Mouse (Mus musculus): Measurements from ENCODE around the gene Rptor. TPM values are rescaled to one million over a fixed set of nuclear protein-coding genes. Genes with fewer than 3 reads are reported as not detected.
"Not testable (repeated sequence)": the region's sequence is repeated elsewhere in the genome, so short reads cannot be mapped to it uniquely, and the experiment has no call there.

Gene Rptor
- polyA plus RNA-seq, 1 experiment: 35.2 TPM

DNA sequence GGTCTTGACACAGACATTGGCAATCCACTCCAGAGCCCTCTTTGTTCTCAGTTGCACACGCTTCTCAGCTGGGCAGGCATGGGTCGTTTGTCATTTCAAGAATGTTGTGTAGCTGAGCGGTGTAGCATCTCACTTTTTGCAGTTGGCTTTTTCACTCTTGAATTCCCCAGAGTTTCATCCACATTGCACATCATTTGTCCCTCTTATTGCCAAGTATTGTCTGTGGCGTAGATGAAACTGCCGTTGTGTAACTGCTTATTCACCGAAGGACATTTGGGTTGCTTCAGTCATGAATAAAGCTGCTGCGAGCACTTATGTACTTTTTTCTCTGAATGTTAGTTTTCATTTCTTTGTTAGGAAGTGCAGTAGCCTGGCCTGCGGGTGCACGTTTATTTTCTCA, 37.8 kb downstream of the Rptor start:
- H3K27ac ChIP-seq (ENCODE audit: insufficient read depth, low read length): no peak overlapping the region

GRCm38 (mm10) chr11:119641831-119642381, 39.2 kb downstream of the Rptor start:
- H3K4me1 ChIP-seq (ENCODE audit: control insufficient read depth, insufficient read depth, low read length): peaks cover 14% of the 10 kb centered on the region
- no peak overlapping the region for H3K27ac ChIP-seq (ENCODE audit: insufficient read depth, low read length)
- TF ChIP-seq POLR2A (IDR thresholded peaks at IDR 0.05; ENCODE audit: extremely low read depth, insufficient read depth, low read length) (no peak), CTCF (IDR thresholded peaks at IDR 0.05; ENCODE audit: extremely low read depth, insufficient read depth, low read length) (no peak)
- no peak overlapping the region for H3K4me3 ChIP-seq (ENCODE audit: insufficient read depth, low read length)

More for the DNA sequence above, 37.8 kb downstream of the Rptor start:
- Histone ChIP-seq H3K4me3 (ENCODE audit: insufficient read depth, low read length) (no peak overlapping the region), H3K4me1 (ENCODE audit: control insufficient read depth, insufficient read depth, low read length) (peaks cover 14% of the 10 kb centered on the region)
- TF ChIP-seq POLR2A (IDR thresholded peaks at IDR 0.05; ENCODE audit: extremely low read depth, insufficient read depth, low read length): no peak
- no peak for TF ChIP-seq CTCF (IDR thresholded peaks at IDR 0.05; ENCODE audit: extremely low read depth, insufficient read depth, low read length)

GRCm38 (mm10) chr11:119643347-119643746, 40.6 kb downstream of the Rptor start:
- TF ChIP-seq POLR2A (IDR thresholded peaks at IDR 0.05; ENCODE audit: extremely low read depth, insufficient read depth, low read length): no peak
- TF ChIP-seq CTCF (IDR thresholded peaks at IDR 0.05; ENCODE audit: extremely low read depth, insufficient read depth, low read length): no peak
- Histone ChIP-seq H3K27ac (ENCODE audit: insufficient read depth, low read length) (no peak overlapping the region), H3K4me1 (ENCODE audit: control insufficient read depth, insufficient read depth, low read length) (peaks cover 14% of the 10 kb centered on the region), H3K4me3 (ENCODE audit: insufficient read depth, low read length) (no peak overlapping the region)

DNA sequence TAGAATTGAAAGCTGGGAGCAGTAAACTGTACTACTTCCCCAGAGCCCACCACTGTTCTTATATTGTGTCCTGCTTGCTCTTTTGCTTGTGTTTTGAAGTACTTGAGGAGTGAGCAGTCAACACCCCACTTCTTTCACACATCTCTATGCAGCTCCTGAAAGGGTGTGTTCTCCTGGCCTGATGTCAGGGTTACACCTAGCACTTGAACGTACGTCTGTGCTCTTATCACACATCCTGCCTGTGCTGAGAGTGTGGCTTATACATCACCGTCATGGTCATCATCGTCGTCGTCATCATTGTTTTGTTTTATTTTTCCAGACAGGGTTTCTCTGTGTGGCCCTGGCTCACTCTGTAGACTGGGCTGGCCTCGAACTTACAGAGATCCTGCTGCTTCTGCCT, 41.4 kb downstream of the Rptor start:
- H3K4me1 ChIP-seq (ENCODE audit: control insufficient read depth, insufficient read depth, low read length): peaks cover 14% of the 10 kb centered on the region
- TF ChIP-seq CTCF (IDR thresholded peaks at IDR 0.05; ENCODE audit: extremely low read depth, insufficient read depth, low read length) (no peak), POLR2A (IDR thresholded peaks at IDR 0.05; ENCODE audit: extremely low read depth, insufficient read depth, low read length) (no peak)
- H3K4me3 ChIP-seq (ENCODE audit: insufficient read depth, low read length): no peak overlapping the region
- H3K27ac ChIP-seq (ENCODE audit: insufficient read depth, low read length): no peak overlapping the region

GRCm38 (mm10) chr11:119644612-119645379, 42.1 kb downstream of the Rptor start:
- Histone ChIP-seq H3K4me3 (ENCODE audit: insufficient read depth, low read length) (no peak overlapping the region), H3K4me1 (ENCODE audit: control insufficient read depth, insufficient read depth, low read length) (peaks cover 14% of the 10 kb centered on the region), H3K27ac (ENCODE audit: insufficient read depth, low read length) (no peak overlapping the region)
- TF ChIP-seq POLR2A (IDR thresholded peaks at IDR 0.05; ENCODE audit: extremely low read depth, insufficient read depth, low read length) (no peak), CTCF (IDR thresholded peaks at IDR 0.05; ENCODE audit: extremely low read depth, insufficient read depth, low read length) (no peak)

DNA sequence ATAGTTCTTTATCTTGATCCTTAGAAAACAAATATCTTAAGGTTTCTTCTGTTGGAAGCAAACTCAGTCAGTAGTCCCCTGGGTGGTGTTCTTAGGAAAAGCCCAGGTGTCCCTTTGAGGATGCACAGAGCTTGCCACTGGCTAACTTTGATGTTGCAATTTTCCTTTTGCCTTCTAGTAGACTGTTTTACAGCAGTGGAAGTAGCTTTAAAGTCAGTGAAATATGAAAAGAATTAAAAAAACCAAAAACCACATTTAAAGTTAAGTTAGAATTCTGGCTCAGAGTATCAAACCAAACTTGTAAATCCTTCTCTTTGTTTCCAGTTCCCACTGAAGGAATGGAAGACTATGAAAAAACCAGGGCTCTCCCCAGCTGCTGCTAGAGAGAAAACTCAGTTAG, 47.8 kb downstream of the Rptor start:
- Histone ChIP-seq H3K4me1 (ENCODE audit: control insufficient read depth, insufficient read depth, low read length) (peaks cover 2% of the 10 kb centered on the region; the same call in 1 of the 2 replicates), H3K27ac (ENCODE audit: insufficient read depth, low read length) (no peak overlapping the region), H3K4me3 (ENCODE audit: insufficient read depth, low read length) (no peak overlapping the region)
- no peak for TF ChIP-seq POLR2A (IDR thresholded peaks at IDR 0.05; ENCODE audit: extremely low read depth, insufficient read depth, low read length)

DNA sequence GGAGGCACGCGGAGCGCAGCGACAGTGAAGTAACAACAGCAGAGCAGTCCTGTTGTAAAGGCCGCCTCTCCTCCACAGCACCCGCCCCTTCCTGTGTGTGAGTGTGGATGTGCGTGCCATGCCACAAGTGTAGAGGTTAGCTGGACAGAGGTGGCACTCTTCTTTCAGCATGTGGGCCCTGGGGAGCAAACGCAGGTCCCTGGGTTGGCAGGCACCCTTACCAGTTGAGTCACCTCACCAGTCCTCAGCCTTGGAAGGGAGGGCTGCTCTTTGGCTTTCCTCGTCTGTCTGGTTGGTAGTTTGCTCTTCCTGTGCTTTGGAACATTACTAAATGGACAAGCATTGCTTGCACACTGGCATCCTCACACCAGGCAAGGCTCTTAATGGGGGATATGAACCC, 50.6 kb downstream of the Rptor start:
- Histone ChIP-seq H3K27ac (ENCODE audit: insufficient read depth, low read length) (no peak overlapping the region), H3K4me3 (ENCODE audit: insufficient read depth, low read length) (no peak overlapping the region), H3K4me1 (ENCODE audit: control insufficient read depth, insufficient read depth, low read length) (peaks cover 3% of the 10 kb centered on the region; the same call in 1 of the 2 replicates)
- no peak for TF ChIP-seq CTCF (IDR thresholded peaks at IDR 0.05; ENCODE audit: extremely low read depth, insufficient read depth, low read length)

DNA sequence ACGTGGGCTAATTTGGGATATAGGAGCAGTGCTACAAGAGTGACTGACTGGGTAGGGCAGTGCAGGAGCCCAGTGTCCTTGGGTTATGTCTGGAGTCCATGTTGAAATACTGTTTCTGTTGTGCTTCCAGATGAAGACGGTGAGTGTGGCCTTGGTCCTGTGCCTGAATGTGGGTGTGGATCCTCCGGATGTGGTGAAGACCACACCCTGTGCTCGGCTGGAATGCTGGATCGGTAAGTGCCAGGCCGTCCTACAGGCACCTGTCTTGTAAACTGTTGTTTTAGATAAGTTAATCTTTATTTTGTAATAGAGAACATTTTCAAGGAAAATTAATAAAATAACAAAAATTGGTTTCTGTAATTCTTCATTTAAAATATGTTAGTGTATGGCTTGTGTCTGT, 54.8 kb downstream of the Rptor start:
- Histone ChIP-seq H3K4me1 (ENCODE audit: control insufficient read depth, insufficient read depth, low read length) (0 out of 2 replicates have a peak, but pooled peaks cover 1% of the 10 kb centered on the region), H3K27ac (ENCODE audit: insufficient read depth, low read length) (no peak overlapping the region), H3K4me3 (ENCODE audit: insufficient read depth, low read length) (no peak overlapping the region)
- TF ChIP-seq POLR2A (IDR thresholded peaks at IDR 0.05; ENCODE audit: extremely low read depth, insufficient read depth, low read length) (no peak), CTCF (IDR thresholded peaks at IDR 0.05; ENCODE audit: extremely low read depth, insufficient read depth, low read length) (no peak)

DNA sequence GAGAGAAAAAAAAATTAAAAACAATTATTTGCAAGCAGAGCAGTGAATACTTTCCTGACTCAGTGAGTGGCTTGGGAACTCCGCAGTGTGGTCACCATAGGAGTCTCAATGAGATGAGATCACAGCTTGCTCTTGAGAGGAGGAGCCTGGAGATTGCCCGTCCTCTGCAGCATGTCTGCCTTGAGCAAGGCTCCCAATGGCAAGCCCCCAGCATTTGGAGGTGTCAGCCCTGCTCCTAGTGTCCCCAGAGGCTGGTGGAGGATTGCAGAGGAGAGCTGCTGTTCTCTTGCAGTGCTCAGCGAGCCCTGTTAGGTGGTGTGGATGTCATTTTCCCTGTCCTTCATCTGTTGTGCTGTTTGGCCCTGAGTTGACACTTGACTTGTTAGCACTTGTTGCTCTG, 56.6 kb downstream of the Rptor start:
- 0 out of 2 replicates have a peak, but pooled peaks cover 1% of the 10 kb centered on the region for H3K4me1 ChIP-seq (ENCODE audit: control insufficient read depth, insufficient read depth, low read length)
- no peak for TF ChIP-seq POLR2A (IDR thresholded peaks at IDR 0.05; ENCODE audit: extremely low read depth, insufficient read depth, low read length)
- no peak for TF ChIP-seq CTCF (IDR thresholded peaks at IDR 0.05; ENCODE audit: extremely low read depth, insufficient read depth, low read length)

DNA sequence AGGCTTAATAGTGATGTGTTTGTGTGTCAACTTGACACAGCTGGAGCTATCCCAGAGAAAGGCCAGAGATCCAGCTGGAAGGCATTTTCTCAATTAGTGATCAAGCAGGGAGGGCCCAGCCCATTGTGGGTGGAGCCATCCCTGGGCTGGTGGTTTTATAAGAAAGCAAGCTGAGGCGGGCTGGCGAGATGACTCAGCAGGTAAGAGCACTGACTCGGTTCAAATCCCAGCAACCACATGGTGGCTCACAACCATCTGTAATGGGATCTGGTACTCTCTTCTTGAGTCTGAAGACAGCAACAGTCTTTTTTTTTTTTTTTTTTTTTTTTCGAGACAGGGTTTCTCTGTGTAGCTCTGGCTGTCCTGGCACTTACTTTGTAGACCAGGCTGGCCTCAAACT, 58.8 kb downstream of the Rptor start:
- not testable (repeated sequence) for H3K4me3 ChIP-seq (ENCODE audit: insufficient read depth, low read length); H3K27ac ChIP-seq (ENCODE audit: insufficient read depth, low read length); H3K4me1 ChIP-seq (ENCODE audit: control insufficient read depth, insufficient read depth, low read length)

More for the DNA sequence above, 56.6 kb downstream of the Rptor start:
- Histone ChIP-seq H3K4me3 (ENCODE audit: insufficient read depth, low read length) (no peak overlapping the region), H3K27ac (ENCODE audit: insufficient read depth, low read length) (no peak overlapping the region)
